In genomic region chr13:25899871-25900270, GRCm38 (mm10) we compare ENCODE assay signal across 23 mouse cellular contexts.
DNase-seq lines count a peak whose midpoint lies in the region; ATAC-seq and TF ChIP-seq lines count a peak whose summit lies in the region.
"Had no signal": no experiment of that assay in that cellular context is flagged by ENCODE, and none has a peak within 500 bp of the region (broad histone marks: within the 10 kb centered on the region; RNA-seq: fewer than 3 reads in every experiment).

No protein-coding gene starts in this region.

- no peak for TF ChIP-seq CTCF in left cerebral cortex, adult 2 months (IDR thresholded peaks at IDR 0.05)

- H3K4me3 ChIP-seq in forebrain, embryonic 16.5 days (replicated peaks; ENCODE audit: low read length) = no peak overlapping the region
- H3K4me3 ChIP-seq in forebrain, embryonic 12.5 days (replicated peaks) = no peak overlapping the region
- 0 out of 2 replicates have a peak overlapping the region, but pooled peaks have one; percentile 6 for H3K4me3 ChIP-seq in left cerebral cortex, adult 2 months
- H3K4me3 ChIP-seq in midbrain, embryonic 16.5 days (ENCODE audit: low read depth, low read length) = no peak overlapping the region
- no peak overlapping the region for H3K4me3 ChIP-seq in midbrain, embryonic 14.5 days (replicated peaks; ENCODE audit: low read depth, low read length)
- H3K4me3 ChIP-seq: embryonic facial prominence, embryonic 15.5 days; layer of hippocampus, adult 2 months; liver, embryonic 13.5 days; neural tube, embryonic 15.5 days had no signal

- no peaks in the 10 kb centered on the region for H3K36me3 ChIP-seq in forebrain, embryonic 16.5 days (ENCODE audit: control insufficient read depth, insufficient read depth)
- H3K36me3 ChIP-seq in forebrain, embryonic 12.5 days (replicated peaks) = no peaks in the 10 kb centered on the region
- H3K36me3 ChIP-seq in midbrain, embryonic 16.5 days (ENCODE audit: control insufficient read depth, insufficient read depth, low read length) = no peaks in the 10 kb centered on the region
- H3K36me3 ChIP-seq in midbrain, embryonic 14.5 days (ENCODE audit: control insufficient read depth, insufficient read depth, low read length) = no peaks in the 10 kb centered on the region
- H3K36me3 ChIP-seq: embryonic facial prominence, embryonic 15.5 days; liver, embryonic 13.5 days; neural tube, embryonic 15.5 days had no signal

- 0 out of 2 replicates have a peak, but pooled peaks cover 2% of the 10 kb centered on the region for H3K4me1 ChIP-seq in forebrain, embryonic 16.5 days (replicated peaks; ENCODE audit: control insufficient read depth, insufficient read depth, low read length)
- no peaks in the 10 kb centered on the region; the same call in 1 of the 2 replicates for H3K4me1 ChIP-seq in forebrain, embryonic 12.5 days
- H3K4me1 ChIP-seq in midbrain, embryonic 16.5 days (ENCODE audit: control insufficient read depth, insufficient read depth, low read length) = peaks cover 6% of the 10 kb centered on the region
- 0 out of 2 replicates have a peak, but pooled peaks cover 4% of the 10 kb centered on the region for H3K4me1 ChIP-seq in midbrain, embryonic 14.5 days (ENCODE audit: control insufficient read depth, insufficient read depth, low read length)
- H3K4me1 ChIP-seq: embryonic facial prominence, embryonic 15.5 days; liver, embryonic 13.5 days; neural tube, embryonic 15.5 days had no signal

- peak; percentile 52; the same call in 1 of the 2 replicates for ATAC-seq in forebrain, embryonic 16.5 days
- no peak for ATAC-seq in forebrain, embryonic 12.5 days (ENCODE audit: low FRiP score)
- no peak for ATAC-seq in midbrain, embryonic 16.5 days
- ATAC-seq in midbrain, embryonic 14.5 days (ENCODE audit: low FRiP score, low TSS enrichment) = no peak
- ATAC-seq: CD4-positive, CD25-positive, alpha-beta regulatory T cell, adult 4 months; hindbrain, postnatal 0 days; intestine, embryonic 16.5 days had no signal

- WGBS in forebrain, embryonic 16.5 days = 56% methylated on average over 5 of the region's 5 CpGs
- 81% methylated on average over 5 of the region's 5 CpGs for WGBS in forebrain, embryonic 12.5 days
- WGBS in midbrain, embryonic 16.5 days = 65% methylated on average over 5 of the region's 5 CpGs
- 63% methylated on average over 5 of the region's 5 CpGs for WGBS in midbrain, embryonic 14.5 days

- intact Hi-C loops in left cerebral cortex, adult 2 months (cut with DNase I) = loop anchor here (5.0 to 10.0 kb wide), 2 partner anchors 223 to 335 kb away; no protein-coding TSS in a partner anchor
- intact Hi-C loops in left cerebral cortex, postnatal 4 days (cut with DNase I) = loop anchor here (10.0 kb wide), 1 partner anchor 175 kb away; no protein-coding TSS in a partner anchor

- no peak overlapping the region for H3K9ac ChIP-seq in forebrain, embryonic 16.5 days (replicated peaks; ENCODE audit: low read depth, low read length)
- no peak overlapping the region for H3K9ac ChIP-seq in forebrain, embryonic 12.5 days
- H3K9ac ChIP-seq in midbrain, embryonic 16.5 days (ENCODE audit: low read depth, low read length) = no peak overlapping the region
- H3K9ac ChIP-seq in midbrain, embryonic 14.5 days (replicated peaks; ENCODE audit: low read length) = no peak overlapping the region
- H3K9ac ChIP-seq: embryonic facial prominence, embryonic 15.5 days; liver, embryonic 13.5 days; neural tube, embryonic 15.5 days had no signal

- peak in 1 of 2 experiments; percentile 12 for DNase-seq in left cerebral cortex, adult 2 months (ENCODE audit: extremely low spot score in 1 of 2, low spot score in 2 of 2)
- no peak for DNase-seq in left cerebral cortex, postnatal 4 days
- DNase-seq in midbrain, embryonic 14.5 days = no peak
- DNase-seq in telencephalon, adult 2 months (ENCODE audit: low read depth, low spot score) = peak; percentile 59
- DNase-seq: adrenal gland, postnatal 14 days; cerebellum, adult 11 months; cerebellum, adult 9-11 months; heart, adult 11 months; kidney, adult 9 months; kidney, postnatal 14 days; liver, embryonic 13.5 days; lung, adult 2 months; thymus, postnatal 14 days had no signal

- H3K27ac ChIP-seq in forebrain, embryonic 16.5 days (ENCODE audit: low read length) = peak overlapping the region; percentile 26
- no peak overlapping the region for H3K27ac ChIP-seq in forebrain, embryonic 12.5 days
- no peak overlapping the region for H3K27ac ChIP-seq in left cerebral cortex, adult 2 months
- peak overlapping the region; percentile 60 for H3K27ac ChIP-seq in midbrain, embryonic 16.5 days (ENCODE audit: low read length)
- H3K27ac ChIP-seq in midbrain, embryonic 14.5 days (replicated peaks; ENCODE audit: low read depth, low read length) = no peak overlapping the region
- H3K27ac ChIP-seq: embryonic facial prominence, embryonic 15.5 days; hindbrain, postnatal 0 days; layer of hippocampus, adult 2 months; liver, embryonic 13.5 days; neural tube, embryonic 15.5 days had no signal

- no peaks in the 10 kb centered on the region for H3K27me3 ChIP-seq in forebrain, embryonic 16.5 days (replicated peaks; ENCODE audit: control insufficient read depth, insufficient read depth, low read length)
- no peaks in the 10 kb centered on the region for H3K27me3 ChIP-seq in forebrain, embryonic 12.5 days
- no peaks in the 10 kb centered on the region for H3K27me3 ChIP-seq in midbrain, embryonic 16.5 days (ENCODE audit: control insufficient read depth, insufficient read depth, low read depth, low read length)
- H3K27me3 ChIP-seq in midbrain, embryonic 14.5 days (ENCODE audit: control insufficient read depth, insufficient read depth, low read length) = no peaks in the 10 kb centered on the region
- H3K27me3 ChIP-seq: embryonic facial prominence, embryonic 15.5 days; liver, embryonic 13.5 days; neural tube, embryonic 15.5 days had no signal

- no peak overlapping the region for H3K4me2 ChIP-seq in forebrain, embryonic 16.5 days (ENCODE audit: low read length)
- H3K4me2 ChIP-seq in forebrain, embryonic 12.5 days = no peak overlapping the region
- H3K4me2 ChIP-seq in midbrain, embryonic 16.5 days (ENCODE audit: low read length) = 0 out of 2 replicates have a peak overlapping the region, but pooled peaks have one; percentile 9
- H3K4me2 ChIP-seq in midbrain, embryonic 14.5 days (ENCODE audit: low read length) = no peak overlapping the region
- H3K4me2 ChIP-seq: embryonic facial prominence, embryonic 15.5 days; heart, embryonic 11.5 days; liver, embryonic 13.5 days; neural tube, embryonic 15.5 days had no signal

- H3K9me3 ChIP-seq in forebrain, embryonic 16.5 days (ENCODE audit: control insufficient read depth, low read length) = no peaks in the 10 kb centered on the region
- no peaks in the 10 kb centered on the region for H3K9me3 ChIP-seq in forebrain, embryonic 12.5 days
- no peaks in the 10 kb centered on the region for H3K9me3 ChIP-seq in midbrain, embryonic 16.5 days (replicated peaks; ENCODE audit: control insufficient read depth, low read length, poor library complexity, severe bottlenecking)
- no peaks in the 10 kb centered on the region for H3K9me3 ChIP-seq in midbrain, embryonic 14.5 days (ENCODE audit: control insufficient read depth, low read length)
- H3K9me3 ChIP-seq: embryonic facial prominence, embryonic 15.5 days; liver, embryonic 13.5 days; neural tube, embryonic 15.5 days had no signal

Comparison
In these comparisons a context has a peak if more than half of its experiments do, and no peak if none do; other contexts are left out.
1. H3K27ac ChIP-seq: peak in forebrain, embryonic 16.5 days (single experiment) and midbrain, embryonic 16.5 days (single experiment); none in forebrain, embryonic 12.5 days (single experiment), left cerebral cortex, adult 2 months (single experiment) and midbrain, embryonic 14.5 days (single experiment).